Mouse (Mus musculus) MEL (cell line): ENCODE results near the gene Zbtb8os. TPM values are rescaled to one million over a fixed set of nuclear protein-coding genes. Genes with fewer than 3 reads are reported as not detected.

ENCODE experiments used
- DNase-seq: peaks from one replicate; pipeline ENCODE4 v3.0.0; 2011; ENCODE audit warnings: low read depth, low spot score
- H3K27ac ChIP-seq: 2 replicates; pipeline ENCODE4 v1.5.1; 2012; ENCODE audit warnings: low read depth, mild to moderate bottlenecking, control low read depth, low read length, moderate library complexity; ENCODE audit not compliant: control insufficient read depth
- H3K27me3 ChIP-seq, 2 experiments: fragments of 150-350 bp in 1 of 2; sonication (generic) in 1 of 2; 2 replicates each; pipeline ENCODE4 v1.6.1; 2012; ENCODE audit warnings: low read length in 2 of 2, mild to moderate bottlenecking in 2 of 2, improper control_type of control experiment in 1 of 2, moderate library complexity in 1 of 2; ENCODE audit not compliant: insufficient read depth in 2 of 2, control insufficient read depth in 1 of 2
- H3K36me3 ChIP-seq, 2 experiments: 2 replicates each; pipeline ENCODE4 v1.6.1; 2012 to 2014; ENCODE audit warnings: low read length in 2 of 2, improper control_type of control experiment in 1 of 2, inconsistent platforms in 1 of 2, mild to moderate bottlenecking in 1 of 2; ENCODE audit not compliant: insufficient read depth in 2 of 2, control insufficient read depth in 1 of 2
- H3K4me1 ChIP-seq, 2 experiments: fragments of 150-350 bp in 1 of 2; sonication (generic) in 1 of 2; 2 replicates each; pipeline ENCODE4 v1.6.1; 2012; ENCODE audit warnings: low read length in 2 of 2, improper control_type of control experiment in 1 of 2, mild to moderate bottlenecking in 1 of 2; ENCODE audit not compliant: insufficient read depth in 2 of 2, control insufficient read depth in 1 of 2
- H3K4me3 ChIP-seq, 2 experiments: fragments of 150-350 bp in 1 of 2; sonication (generic) in 1 of 2; 2 replicates each; pipeline ENCODE4 v1.5.1; 2012; ENCODE audit warnings: low read depth in 2 of 2, low read length in 2 of 2, mild to moderate bottlenecking in 2 of 2, moderate library complexity in 2 of 2, control low read depth in 1 of 2, improper control_type of control experiment in 1 of 2; ENCODE audit not compliant: control insufficient read depth in 1 of 2, insufficient read depth in 1 of 2
- H3K79me2 ChIP-seq: 2 replicates; pipeline ENCODE4 v1.6.1; 2012; ENCODE audit warnings: mild to moderate bottlenecking, low read length, moderate library complexity; ENCODE audit not compliant: control insufficient read depth, poor library complexity, insufficient read depth
- H3K9ac ChIP-seq: 2 replicates; pipeline ENCODE4 v1.6.1; 2012; ENCODE audit warnings: low read depth, mild to moderate bottlenecking, control low read depth, low read length, moderate library complexity; ENCODE audit not compliant: control insufficient read depth, poor library complexity, severe bottlenecking
- H3K9me3 ChIP-seq: fragments of 150-350 bp; sonication (generic); replicated peaks from 2 replicates; pipeline ENCODE4 v1.6.1; 2012; ENCODE audit warnings: mild to moderate bottlenecking, low read length, improper control_type of control experiment, moderate library complexity; ENCODE audit not compliant: insufficient read depth
- BHLHE40 ChIP-seq: IDR thresholded peaks from 2 replicates; pipeline ENCODE4 v1.6.1; 2012; ENCODE audit warnings: low read depth, mild to moderate bottlenecking, inconsistent platforms, low read length, improper control_type of control experiment, borderline replicate concordance
- CHD1 ChIP-seq: IDR thresholded peaks from 2 replicates; pipeline ENCODE4 v1.6.1; 2012; ENCODE audit warnings: low read depth, mild to moderate bottlenecking, inconsistent platforms, low read length, improper control_type of control experiment
- CHD2 ChIP-seq: IDR thresholded peaks from 2 replicates; pipeline ENCODE4 v1.6.1; 2011; ENCODE audit warnings: low read length, improper control_type of control experiment
- CTCF ChIP-seq, 3 experiments: IDR thresholded peaks in 2 of 3; conservative IDR thresholded peaks in 1 of 3; 2 replicates each; pipeline ENCODE4 v1.5.1; 2011 to 2012; ENCODE audit warnings: low read length in 3 of 3, low read depth in 2 of 3, mild to moderate bottlenecking in 2 of 3, improper control_type of control experiment in 1 of 3, inconsistent platforms in 1 of 3, mixed read lengths in 1 of 3, moderate library complexity in 1 of 3; ENCODE audit not compliant: control insufficient read depth in 1 of 3, insufficient read depth in 1 of 3, poor library complexity in 1 of 3, severe bottlenecking in 1 of 3
- E2F4 ChIP-seq: IDR thresholded peaks from 2 replicates; pipeline ENCODE4 v1.6.1; 2011; ENCODE audit warnings: low read depth, low read length, improper control_type of control experiment, borderline replicate concordance
- ELF1 ChIP-seq: IDR thresholded peaks from 2 replicates; pipeline ENCODE4 v1.6.1; 2014; ENCODE audit warnings: low read depth, mild to moderate bottlenecking, inconsistent platforms, low read length, improper control_type of control experiment, moderate library complexity
- ETS1 ChIP-seq: IDR thresholded peaks from 2 replicates; pipeline ENCODE4 v1.6.1; 2012; ENCODE audit warnings: low read depth, mild to moderate bottlenecking, inconsistent platforms, low read length, improper control_type of control experiment, moderate library complexity
- GABPA ChIP-seq: IDR thresholded peaks from 2 replicates; pipeline ENCODE4 v1.6.1; 2012; ENCODE audit warnings: low read depth, mild to moderate bottlenecking, inconsistent platforms, low read length, improper control_type of control experiment, moderate library complexity
- GATA1 ChIP-seq: IDR thresholded peaks from 2 replicates; pipeline ENCODE4 v1.6.1; 2011; ENCODE audit warnings: low read depth, low read length, improper control_type of control experiment
- HCFC1 ChIP-seq: IDR thresholded peaks from 2 replicates; pipeline ENCODE4 v1.6.1; 2012; ENCODE audit warnings: low read depth, mild to moderate bottlenecking, inconsistent platforms, low read length, improper control_type of control experiment, moderate library complexity
- JUND ChIP-seq: IDR thresholded peaks from 2 replicates; pipeline ENCODE4 v1.6.1; 2011; ENCODE audit warnings: low read depth, mild to moderate bottlenecking, improper control_type of control experiment, low read length
- KAT2A ChIP-seq: conservative IDR thresholded peaks from 2 replicates; pipeline ENCODE4 v1.6.1; 2012; ENCODE audit warnings: low read depth, low read length, improper control_type of control experiment, inconsistent platforms
- MAX ChIP-seq: IDR thresholded peaks from 2 replicates; pipeline ENCODE4 v1.6.1; 2011; ENCODE audit warnings: low read length, improper control_type of control experiment
- MEF2A ChIP-seq: IDR thresholded peaks from 2 replicates; pipeline ENCODE4 v1.6.1; 2014; ENCODE audit warnings: low read depth, mild to moderate bottlenecking, inconsistent platforms, low read length, improper control_type of control experiment; ENCODE audit not compliant: poor library complexity, insufficient replicate concordance, severe bottlenecking; ENCODE audit errors: extremely low read depth
- MYB ChIP-seq: IDR thresholded peaks from 2 replicates; pipeline ENCODE4 v1.6.1; 2011; ENCODE audit warnings: mild to moderate bottlenecking, low read depth, low read length, improper control_type of control experiment
- MYC ChIP-seq: IDR thresholded peaks from 2 replicates; pipeline ENCODE4 v1.6.1; 2011; ENCODE audit warnings: low read depth, mild to moderate bottlenecking, low read length, improper control_type of control experiment, moderate library complexity
- NELFE ChIP-seq: IDR thresholded peaks from 2 replicates; pipeline ENCODE4 v1.6.1; 2011; ENCODE audit warnings: low read depth, low read length, improper control_type of control experiment
- NRF1 ChIP-seq: IDR thresholded peaks from 2 replicates; pipeline ENCODE4 v1.6.1; 2014; ENCODE audit warnings: low read depth, mild to moderate bottlenecking, inconsistent platforms, low read length, improper control_type of control experiment, moderate library complexity; ENCODE audit not compliant: poor library complexity, insufficient read depth, severe bottlenecking
- POLR2A ChIP-seq, 2 experiments: IDR thresholded peaks; 2 replicates each; pipeline ENCODE4 v1.6.1; 2011 to 2012; ENCODE audit warnings: low read length in 2 of 2, mild to moderate bottlenecking in 2 of 2, control low read depth in 1 of 2, improper control_type of control experiment in 1 of 2, low read depth in 1 of 2, moderate library complexity in 1 of 2; ENCODE audit not compliant: control insufficient read depth in 1 of 2, insufficient read depth in 1 of 2, poor library complexity in 1 of 2
- POLR2AphosphoS5 ChIP-seq: IDR thresholded peaks from 2 replicates; pipeline ENCODE4 v1.6.1; 2012; ENCODE audit warnings: low read depth, borderline replicate concordance, mild to moderate bottlenecking, inconsistent platforms, low read length, moderate library complexity, mixed read lengths
- RAD21 ChIP-seq: IDR thresholded peaks from 2 replicates; pipeline ENCODE4 v1.6.1; 2011; ENCODE audit warnings: mild to moderate bottlenecking, low read depth, low read length, improper control_type of control experiment
- RCOR1 ChIP-seq: IDR thresholded peaks from 2 replicates; pipeline ENCODE4 v1.6.1; 2012; ENCODE audit warnings: low read depth, mild to moderate bottlenecking, inconsistent platforms, low read length, improper control_type of control experiment
- TAL1 ChIP-seq: IDR thresholded peaks from 2 replicates; pipeline ENCODE4 v1.6.1; 2012; ENCODE audit warnings: mild to moderate bottlenecking, inconsistent platforms, low read length, moderate library complexity, mixed read lengths
- TBP ChIP-seq: IDR thresholded peaks from 2 replicates; pipeline ENCODE4 v1.8.0; 2011; ENCODE audit warnings: low read depth, low read length, improper control_type of control experiment
- TCF12 ChIP-seq: IDR thresholded peaks from 2 replicates; pipeline ENCODE4 v1.6.1; 2014; ENCODE audit warnings: low read depth, mild to moderate bottlenecking, inconsistent platforms, low read length, improper control_type of control experiment, moderate library complexity
- UBTF ChIP-seq: IDR thresholded peaks from 2 replicates; pipeline ENCODE4 v1.6.1; 2012; ENCODE audit warnings: low read depth, mild to moderate bottlenecking, inconsistent platforms, low read length, improper control_type of control experiment, moderate library complexity, borderline replicate concordance; ENCODE audit not compliant: insufficient read depth
- ZC3H11A ChIP-seq: IDR thresholded peaks from 2 replicates; pipeline ENCODE4 v1.6.1; 2012; ENCODE audit warnings: low read depth, mild to moderate bottlenecking, inconsistent platforms, low read length, improper control_type of control experiment
- polyA plus RNA-seq, 2 experiments: library from polyadenylated mRNA; stranded (reverse) in 1 of 2; unstranded in 1 of 2; fragments of >175 nt in 1 of 2; fragments of >200 nt in 1 of 2; gene quantifications; 2 replicates each; pipeline versions ENCODE4 v1.2.1 to v1.2.4; 2012; ENCODE audit warnings: low replicate concordance in 2 of 2, low read depth in 1 of 2; ENCODE audit not compliant: insufficient read length in 2 of 2, insufficient read depth in 1 of 2, missing spikeins in 1 of 2
- total RNA-seq: library from RNA; depleted of rRNA; stranded (reverse); fragments of 300-350 nt; gene quantifications from 2 replicates; pipeline ENCODE4 v1.2.3, GENCODE M21; 2012

Gene Zbtb8os
- total and polyA plus RNA-seq, 3 experiments = 16.7 to 22.6 TPM; not detected in 1

DNA sequence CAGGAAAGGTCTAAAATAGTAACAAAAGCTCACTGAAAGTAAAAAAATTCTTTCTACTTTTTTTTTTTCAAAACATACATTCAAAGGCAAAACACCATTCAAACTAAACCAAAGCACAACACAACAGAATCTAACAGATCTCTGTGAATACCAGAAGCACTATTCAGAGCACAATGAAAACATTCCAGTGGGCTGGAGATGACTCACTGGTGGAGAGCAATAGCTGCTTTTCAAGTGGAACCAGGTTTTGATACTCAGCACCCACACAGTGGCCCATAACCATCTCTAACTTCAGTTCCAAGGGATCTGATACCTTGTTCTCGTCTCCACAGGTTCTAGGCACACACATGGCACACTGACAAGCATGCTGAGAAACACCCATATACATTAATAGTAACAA is 10.7 kb upstream of the Zbtb8os start:
- Histone ChIP-seq H3K4me1 (no peaks in the 10 kb centered on the region), H3K9ac (no peak overlapping the region), H3K36me3 (peaks cover 2 to 31% of the 10 kb centered on the region in 2 experiments), H3K4me3 (no peak overlapping the region), H3K27me3 (no peaks in the 10 kb centered on the region), H3K79me2 (peaks cover 12% of the 10 kb centered on the region), H3K9me3 (no peaks in the 10 kb centered on the region), H3K27ac (no peak overlapping the region)
- TF ChIP-seq TCF12 = no peak
- no peak for TF ChIP-seq BHLHE40
- TF ChIP-seq MAX = no peak
- TF ChIP-seq GABPA = no peak
- DNase-seq = no peak

- TF ChIP-seq KAT2A (no peak), TCF12 (no peak), JUND (no peak), RAD21 (no peak), MAX (no peak), RCOR1 (no peak), CTCF (IDR thresholded peaks at IDR 0.05 in 2 of 3, conservative IDR thresholded peaks at IDR 0.05 in 1 of 3; ENCODE audit: control insufficient read depth in 1 of 3, insufficient read depth in 1 of 3, low read depth in 2 of 3, low read length in 3 of 3, poor library complexity in 1 of 3, severe bottlenecking in 1 of 3) (no peak), TBP (no peak), NELFE (no peak), CHD2 (no peak), POLR2AphosphoS5 (no peak), NRF1 (no peak), CHD1 (no peak), TAL1 (no peak), GABPA (no peak), GATA1 (no peak)
- no peak for DNase-seq
These were observed 9.3 kb upstream of the Zbtb8os start for GRCm38 (mm10) chr4:129326191-129326590.

DNA sequence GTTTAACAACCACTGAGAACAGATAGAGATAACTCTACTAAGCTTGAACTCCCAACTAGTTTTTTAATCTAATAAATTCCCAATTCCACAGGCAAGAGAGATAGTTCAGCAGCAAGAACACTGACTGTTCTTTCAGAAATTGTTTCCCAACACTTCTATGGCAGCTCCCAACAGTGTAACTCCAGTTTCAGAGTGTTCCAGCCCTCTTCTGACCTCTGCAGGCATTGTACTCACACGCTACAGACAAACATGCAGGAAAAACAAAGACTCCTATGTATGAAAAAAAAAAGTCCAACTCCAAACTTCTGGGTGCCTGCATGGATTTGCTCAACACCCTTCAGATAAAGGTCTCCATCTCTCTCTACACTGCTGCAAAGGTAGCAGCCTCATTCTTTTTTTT is 2.6 kb upstream of the Zbtb8os start:
- peaks cover 3 to 8% of the 10 kb centered on the region in 2 experiments; a peak in 3 of 4 replicates for H3K4me1 ChIP-seq
- no peaks in the 10 kb centered on the region for H3K9me3 ChIP-seq
- H3K9ac ChIP-seq = no peak overlapping the region
- H3K27ac ChIP-seq = no peak overlapping the region
- H3K79me2 ChIP-seq = peaks cover 34% of the 10 kb centered on the region
- no peaks in the 10 kb centered on the region for H3K27me3 ChIP-seq
- H3K36me3 ChIP-seq = peaks cover 25 to 26% of the 10 kb centered on the region in 2 experiments
- no peak overlapping the region for H3K4me3 ChIP-seq
- DNase-seq = no peak
- TF ChIP-seq MYB = no peak
- no peak for TF ChIP-seq POLR2A (IDR thresholded peaks at IDR 0.05; ENCODE audit: control insufficient read depth in 1 of 2, insufficient read depth in 1 of 2, low read depth in 1 of 2, low read length in 2 of 2, poor library complexity in 1 of 2)
- no peak for TF ChIP-seq MYC
- TF ChIP-seq ELF1 = no peak
- TF ChIP-seq MEF2A = no peak
- TF ChIP-seq CTCF (IDR thresholded peaks at IDR 0.05 in 2 of 3, conservative IDR thresholded peaks at IDR 0.05 in 1 of 3; ENCODE audit: control insufficient read depth in 1 of 3, insufficient read depth in 1 of 3, low read depth in 2 of 3, low read length in 3 of 3, poor library complexity in 1 of 3, severe bottlenecking in 1 of 3) = no peak
- no peak for TF ChIP-seq HCFC1
- no peak for TF ChIP-seq NRF1
- TF ChIP-seq UBTF = no peak
- no peak for TF ChIP-seq E2F4
- no peak for TF ChIP-seq RAD21
- no peak for TF ChIP-seq JUND
- no peak for TF ChIP-seq ETS1
- TF ChIP-seq NELFE = no peak
- TF ChIP-seq ZC3H11A = no peak

More at GRCm38 (mm10) chr4:129326191-129326590, 9.3 kb upstream of the Zbtb8os start:
- Histone ChIP-seq H3K9ac (no peak overlapping the region), H3K4me1 (no peaks in the 10 kb centered on the region), H3K36me3 (peaks cover 2 to 23% of the 10 kb centered on the region in 2 experiments), H3K9me3 (no peaks in the 10 kb centered on the region), H3K79me2 (peaks cover 15% of the 10 kb centered on the region), H3K27me3 (no peaks in the 10 kb centered on the region), H3K4me3 (no peak overlapping the region), H3K27ac (no peak overlapping the region)
